Mouse (Mus musculus) E14TG2a.4 (cell line): ENCODE measurements around the gene Agtr1a.

ENCODE experiments used
- H3K27me3 ChIP-seq: 2 replicates; pipeline ENCODE4 v1.6.1; 2014; ENCODE audit warnings: low read length, control low read depth; ENCODE audit not compliant: insufficient read depth
- H3K36me3 ChIP-seq: 2 replicates; pipeline ENCODE4 v1.6.1; 2014; ENCODE audit warnings: low read length, control low read depth; ENCODE audit not compliant: insufficient read depth
- H3K4me1 ChIP-seq: replicated peaks from 2 replicates; pipeline ENCODE4 v1.6.1; 2014; ENCODE audit warnings: low read depth, low read length, control low read depth
- H3K4me3 ChIP-seq: replicated peaks from 2 replicates; pipeline ENCODE4 v1.5.1; 2014; ENCODE audit warnings: mild to moderate bottlenecking, low read length
- H3K9me3 ChIP-seq: 2 replicates; pipeline ENCODE4 v1.6.1; 2014; ENCODE audit warnings: low read length, control low read depth
- CTCF ChIP-seq: conservative IDR thresholded peaks from 2 replicates; pipeline ENCODE4 v1.5.1; 2014; ENCODE audit warnings: low read length
- NANOG ChIP-seq: IDR thresholded peaks from 2 replicates; pipeline ENCODE4 v1.6.1; 2014; ENCODE audit warnings: borderline replicate concordance, low read length, mixed read lengths
- POU5F1 ChIP-seq: IDR thresholded peaks from 2 replicates; pipeline ENCODE4 v1.6.1; 2014; ENCODE audit warnings: low read length, borderline replicate concordance

Agtr1a gene

DNA sequence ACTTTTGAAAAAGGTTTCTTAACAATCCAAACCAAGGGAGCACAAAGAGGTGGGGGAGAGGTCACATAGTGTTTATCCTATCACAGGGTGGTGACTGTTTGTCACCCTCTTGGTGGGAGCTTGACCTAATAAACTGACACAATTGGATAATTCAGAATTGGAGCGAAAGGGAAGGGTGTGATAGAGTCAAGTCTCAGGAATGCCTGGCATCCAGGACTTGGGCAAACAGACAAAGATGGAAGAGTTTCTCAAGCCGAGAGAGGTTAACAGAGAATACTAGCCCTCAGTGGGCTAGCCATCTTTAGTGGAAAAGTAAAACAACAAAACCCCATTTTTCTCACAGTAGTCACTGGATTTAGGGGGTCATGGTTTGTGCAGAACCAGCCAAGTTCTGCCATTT lies 32.5 kb downstream of the Agtr1a start:
- Histone ChIP-seq H3K4me3 (no peak overlapping the region), H3K9me3 (no peaks in the 10 kb centered on the region), H3K4me1 (peaks cover 12% of the 10 kb centered on the region; the same call in 1 of the 2 replicates), H3K27me3 (no peaks in the 10 kb centered on the region), H3K36me3 (no peaks in the 10 kb centered on the region)
- TF ChIP-seq CTCF (no peak), POU5F1 (no peak), NANOG (no peak)

DNA sequence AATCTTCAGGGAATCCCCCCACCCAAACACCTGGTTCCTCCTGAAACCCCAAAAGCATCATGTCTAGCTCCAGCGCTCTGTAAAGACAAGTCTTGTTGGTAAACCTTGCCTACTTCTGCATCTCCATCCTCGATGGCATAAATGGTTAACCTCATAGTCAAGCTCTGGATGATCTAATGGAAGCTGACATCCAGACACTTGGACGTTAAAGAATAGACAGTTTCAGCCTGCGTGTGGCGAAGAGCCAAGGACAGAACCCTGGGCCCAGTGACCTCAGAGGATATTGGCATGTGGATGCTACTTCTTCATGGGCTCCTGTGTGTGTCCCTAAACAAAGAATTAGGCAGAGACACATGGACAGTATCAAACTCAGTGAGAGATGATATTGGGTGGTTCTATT lies 42.6 kb downstream of the Agtr1a start:
- Histone ChIP-seq H3K4me3 (no peak overlapping the region), H3K9me3 (no peaks in the 10 kb centered on the region), H3K27me3 (no peaks in the 10 kb centered on the region), H3K36me3 (no peaks in the 10 kb centered on the region), H3K4me1 (no peaks in the 10 kb centered on the region)
- no peak for TF ChIP-seq POU5F1
- TF ChIP-seq NANOG, result no peak
- TF ChIP-seq CTCF, result no peak

DNA sequence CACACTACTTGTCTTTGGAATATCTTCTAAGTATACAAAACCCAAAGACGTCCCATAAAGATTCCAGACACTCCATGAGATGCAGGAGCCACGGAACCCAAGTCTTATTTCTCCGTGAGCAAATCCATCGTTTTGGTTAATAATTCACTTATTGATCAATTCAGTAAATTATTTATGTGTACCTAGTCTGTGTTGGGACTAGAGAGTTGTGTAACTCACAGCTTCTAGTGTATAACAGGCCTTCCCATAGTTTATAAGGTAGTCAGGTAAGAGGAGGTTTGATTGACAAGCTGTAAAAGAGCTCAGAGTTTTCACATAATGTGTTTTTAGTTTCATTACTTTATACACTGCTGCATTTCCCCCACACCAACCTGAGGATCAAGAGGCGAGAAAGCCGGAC lies 48.9 kb downstream of the Agtr1a start:
- Histone ChIP-seq H3K27me3 (no peaks in the 10 kb centered on the region), H3K36me3 (no peaks in the 10 kb centered on the region), H3K4me1 (no peaks in the 10 kb centered on the region; the same call in 1 of the 2 replicates), H3K9me3 (no peaks in the 10 kb centered on the region), H3K4me3 (no peak overlapping the region)
- TF ChIP-seq NANOG (no peak), POU5F1 (no peak), CTCF (no peak)

DNA sequence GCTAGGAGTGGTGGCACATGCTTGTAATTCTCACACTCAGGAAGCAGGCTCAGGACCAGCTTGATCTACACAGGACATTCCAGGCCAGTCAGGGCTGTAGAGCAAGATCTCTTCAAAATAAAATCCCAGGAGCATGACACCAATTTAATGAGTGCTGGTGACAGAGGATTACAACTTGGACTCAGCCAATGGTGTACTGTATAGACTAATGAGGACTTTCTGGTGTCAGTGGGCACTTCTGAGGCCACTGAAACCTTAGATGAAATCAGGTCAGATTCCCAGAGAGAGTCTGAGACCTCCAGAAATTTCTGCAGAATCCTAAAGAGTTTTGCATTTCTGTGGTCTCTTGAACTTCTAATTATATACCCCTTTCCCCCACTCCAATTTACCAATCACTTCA lies 57.9 kb downstream of the Agtr1a start:
- Histone ChIP-seq H3K27me3 (no peaks in the 10 kb centered on the region), H3K36me3 (no peaks in the 10 kb centered on the region), H3K4me1 (no peaks in the 10 kb centered on the region), H3K4me3 (no peak overlapping the region), H3K9me3 (peaks cover 23% of the 10 kb centered on the region)
- TF ChIP-seq POU5F1, result no peak
- TF ChIP-seq NANOG, result no peak

DNA sequence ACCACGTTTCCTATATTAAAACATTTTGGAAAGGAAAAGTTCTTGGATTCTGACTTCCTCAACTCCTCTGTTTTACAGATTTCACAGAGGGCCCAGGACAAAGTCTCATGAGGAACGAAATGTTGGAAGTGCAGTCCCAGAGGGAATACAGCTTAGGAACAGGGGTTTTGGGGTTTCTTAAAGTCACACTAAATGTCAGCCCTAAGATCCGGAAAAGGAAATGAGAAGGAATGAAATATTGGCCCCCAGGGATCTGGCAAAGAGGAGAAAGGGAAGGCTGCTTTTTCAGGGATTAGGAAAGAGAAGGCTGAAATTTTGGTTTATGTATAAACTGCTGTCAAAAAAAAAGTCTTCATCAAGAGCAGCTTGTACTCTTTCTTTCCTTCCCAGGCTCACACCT lies 60.2 kb downstream of the Agtr1a start:
- H3K9me3 ChIP-seq, result peaks cover 18% of the 10 kb centered on the region
- no peaks in the 10 kb centered on the region for H3K36me3 ChIP-seq
- no peak overlapping the region for H3K4me3 ChIP-seq
- H3K27me3 ChIP-seq, result no peaks in the 10 kb centered on the region
- H3K4me1 ChIP-seq, result no peaks in the 10 kb centered on the region
- TF ChIP-seq POU5F1 (no peak), CTCF (no peak), NANOG (no peak)

DNA sequence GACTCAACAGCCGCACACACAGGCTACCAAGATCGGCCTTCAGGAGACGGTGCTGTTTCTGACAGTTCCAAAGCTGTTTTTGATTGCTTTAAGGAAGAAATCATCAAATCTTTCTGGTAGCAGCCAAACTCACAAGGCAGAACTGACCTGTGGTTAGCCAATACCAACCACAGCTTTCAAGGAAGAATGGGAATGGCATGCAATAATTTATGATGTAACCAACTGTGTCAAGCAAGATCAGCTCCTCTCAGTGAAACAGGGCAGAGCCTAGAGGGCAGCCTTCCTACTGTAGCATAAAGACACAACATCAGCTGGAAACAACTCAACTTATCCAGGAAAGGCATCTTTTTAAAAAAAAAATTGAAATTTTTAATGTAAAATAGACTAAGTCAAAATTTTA lies 62.6 kb downstream of the Agtr1a start:
- Histone ChIP-seq H3K36me3 (no peaks in the 10 kb centered on the region), H3K4me3 (no peak overlapping the region), H3K4me1 (no peaks in the 10 kb centered on the region), H3K27me3 (no peaks in the 10 kb centered on the region), H3K9me3 (peaks cover 3% of the 10 kb centered on the region; the same call in 1 of the 2 replicates)
- no peak for TF ChIP-seq CTCF
- TF ChIP-seq NANOG, result no peak
- no peak for TF ChIP-seq POU5F1

DNA sequence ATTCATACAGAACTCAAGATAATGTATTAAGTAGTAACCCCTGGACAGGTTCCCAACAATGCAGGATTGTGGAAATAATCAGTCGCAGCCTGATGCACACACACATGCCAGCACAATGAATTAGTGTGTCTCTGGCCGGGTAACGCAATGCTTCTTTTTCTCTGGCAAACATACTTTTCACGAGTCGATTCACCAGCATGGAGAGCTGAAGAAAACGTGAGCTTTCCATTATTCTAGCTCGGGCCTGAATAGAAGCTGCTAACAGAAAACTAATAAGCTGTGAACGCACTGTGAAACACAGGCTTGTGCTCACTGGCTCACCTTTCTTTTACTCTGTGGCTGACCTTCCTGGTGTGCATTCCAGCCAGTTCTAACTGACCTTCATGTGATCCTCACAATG lies 64.4 kb downstream of the Agtr1a start:
- Histone ChIP-seq H3K36me3 (no peaks in the 10 kb centered on the region), H3K4me1 (no peaks in the 10 kb centered on the region), H3K9me3 (peaks cover 3% of the 10 kb centered on the region; the same call in 1 of the 2 replicates), H3K27me3 (no peaks in the 10 kb centered on the region), H3K4me3 (no peak overlapping the region)
- TF ChIP-seq POU5F1 (no peak), CTCF (no peak), NANOG (no peak)

DNA sequence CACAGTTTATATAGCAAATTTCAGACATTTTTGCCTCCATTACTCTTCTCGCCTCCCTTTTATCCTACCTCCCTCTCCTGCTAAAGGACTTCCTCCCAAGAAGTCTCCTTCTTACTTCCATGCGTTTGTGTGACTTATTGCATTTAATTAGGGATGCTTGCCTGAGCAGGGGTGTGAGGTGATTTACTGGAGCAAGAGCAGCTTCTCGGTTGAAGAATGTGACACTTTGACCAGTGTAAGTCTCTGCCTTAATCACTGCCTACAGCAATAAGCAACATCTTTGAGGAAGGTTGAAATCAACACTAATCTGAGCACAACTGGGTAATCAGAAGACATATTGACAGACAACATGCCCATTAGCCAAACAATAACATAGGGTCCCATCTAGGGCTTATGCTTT lies 67.6 kb downstream of the Agtr1a start:
- no peak for TF ChIP-seq NANOG
- no peak for TF ChIP-seq CTCF
- TF ChIP-seq POU5F1, result no peak
- Histone ChIP-seq H3K4me3 (no peak overlapping the region), H3K27me3 (no peaks in the 10 kb centered on the region), H3K36me3 (no peaks in the 10 kb centered on the region), H3K9me3 (peaks cover 14% of the 10 kb centered on the region), H3K4me1 (no peaks in the 10 kb centered on the region)

DNA sequence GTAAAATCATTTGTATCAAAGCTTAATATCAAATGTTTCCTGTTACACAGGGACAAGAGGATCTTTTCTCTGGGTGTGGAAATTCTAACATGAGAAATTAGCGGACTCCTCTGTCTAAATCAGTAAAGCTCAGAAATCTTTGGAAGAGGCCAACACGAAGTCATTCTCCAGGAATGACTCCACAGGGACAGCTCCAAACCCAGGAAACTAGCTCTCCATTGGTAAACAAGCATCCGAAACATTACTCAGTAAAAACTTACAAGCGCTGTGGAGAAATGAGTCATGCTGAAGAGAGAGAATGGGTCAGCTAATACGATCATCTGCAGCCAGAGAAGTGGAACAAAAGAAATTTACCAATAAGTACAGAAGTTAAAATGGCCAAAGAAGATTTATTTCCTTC lies 82.4 kb downstream of the Agtr1a start:
- no peaks in the 10 kb centered on the region for H3K9me3 ChIP-seq
- TF ChIP-seq CTCF, result no peak
- no peak for TF ChIP-seq POU5F1
- TF ChIP-seq NANOG, result no peak
- H3K4me3 ChIP-seq, result no peak overlapping the region
- H3K4me1 ChIP-seq, result no peaks in the 10 kb centered on the region
- no peaks in the 10 kb centered on the region for H3K27me3 ChIP-seq
- H3K36me3 ChIP-seq, result no peaks in the 10 kb centered on the region
